Mouse (Mus musculus): ENCODE data around the gene Insyn1.

Insyn1 gene

DNA sequence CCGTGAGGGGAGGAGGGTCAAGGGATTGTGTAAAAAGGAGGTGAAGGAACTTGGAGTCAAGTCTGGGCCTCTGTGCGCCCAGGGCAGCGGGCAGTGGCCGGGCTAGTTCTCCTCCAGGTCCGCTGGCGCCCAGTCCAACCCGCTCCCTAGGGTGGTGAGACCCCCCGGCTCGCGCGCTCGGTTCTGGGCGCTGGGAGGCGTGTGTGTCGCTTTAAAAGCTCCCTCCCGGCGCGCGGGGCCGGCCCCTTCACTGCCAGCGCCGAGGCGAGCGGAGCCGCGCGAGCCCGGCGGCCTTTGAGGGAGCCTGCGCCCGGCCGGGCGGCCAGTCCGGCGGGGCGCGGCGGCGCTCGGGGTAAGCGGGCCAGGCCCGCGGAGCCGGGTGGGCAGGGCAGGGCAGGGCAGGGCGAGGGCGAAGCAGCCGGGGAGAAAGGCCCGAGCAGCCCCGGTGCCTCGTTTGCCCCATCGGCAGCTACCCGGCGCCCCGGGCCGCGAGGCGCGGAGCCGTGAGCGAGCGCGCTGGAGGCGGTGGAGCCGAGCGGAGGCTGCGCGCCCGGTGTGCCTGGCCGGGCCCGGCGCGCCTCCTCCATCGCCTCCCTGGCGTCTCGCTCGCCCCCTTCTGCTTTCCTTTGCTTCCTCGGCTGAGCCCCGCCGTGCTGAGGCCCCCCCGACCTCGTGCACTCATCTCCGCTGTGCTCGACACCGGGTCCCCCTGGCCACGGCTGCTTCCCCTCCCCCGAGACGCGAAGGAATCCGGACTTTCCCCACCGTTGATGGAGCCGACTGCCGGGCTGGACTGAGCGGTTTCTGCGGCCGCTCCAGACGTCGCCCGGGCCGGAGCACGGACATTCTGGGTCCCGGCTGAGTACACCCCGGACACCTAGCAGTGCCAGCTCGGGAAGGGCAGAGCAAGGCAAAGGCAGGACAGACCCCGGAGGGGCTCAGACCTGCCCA is at the start of gene Insyn1:
Insyn1 (plus strand) TSS at position 753 of the 951 bp plus-strand sequence.
- no peak for DNase-seq (ENCODE audit: low spot score)

DNA sequence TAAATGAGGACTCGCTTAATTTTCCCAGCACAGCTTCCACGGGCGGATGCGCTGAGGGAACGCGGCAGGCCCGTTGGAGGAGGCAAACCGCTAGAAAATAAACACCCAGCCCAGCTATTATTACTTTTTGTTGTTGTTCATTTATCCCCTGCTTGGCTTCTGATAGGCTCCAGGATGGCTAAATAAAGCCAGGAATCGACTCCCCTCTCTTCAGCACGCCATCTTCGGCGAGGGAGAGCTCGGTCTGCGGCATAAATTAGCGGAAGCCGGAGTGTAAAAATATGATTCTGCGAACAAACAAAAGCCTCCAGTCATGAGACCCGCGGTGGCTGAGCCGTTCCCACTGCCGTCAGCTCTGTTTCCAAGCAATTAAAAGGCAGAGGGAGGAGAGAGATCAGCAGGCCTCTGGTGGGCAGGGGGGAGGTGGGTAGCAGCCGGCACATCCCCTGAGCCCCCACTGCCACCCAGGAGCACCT is 49.4 kb upstream of the Insyn1 start:
- DNase-seq (ENCODE audit: low spot score): no peak

- no peak for DNase-seq (ENCODE audit: low spot score)
Observed at GRCm38 (mm10) chr9:58440100-58440499, 48.3 kb upstream of the Insyn1 start.

GRCm38 (mm10) chr9:58440614-58441013 is 47.8 kb upstream of the Insyn1 start:
- DNase-seq (ENCODE audit: low spot score): no peak

- DNase-seq (ENCODE audit: low spot score): no peak
Observed at GRCm38 (mm10) chr9:58441351-58442104, 46.9 kb upstream of the Insyn1 start.

GRCm38 (mm10) chr9:58442105-58443010 is 46.0 kb upstream of the Insyn1 start:
- no peak for DNase-seq (ENCODE audit: low spot score)

DNA sequence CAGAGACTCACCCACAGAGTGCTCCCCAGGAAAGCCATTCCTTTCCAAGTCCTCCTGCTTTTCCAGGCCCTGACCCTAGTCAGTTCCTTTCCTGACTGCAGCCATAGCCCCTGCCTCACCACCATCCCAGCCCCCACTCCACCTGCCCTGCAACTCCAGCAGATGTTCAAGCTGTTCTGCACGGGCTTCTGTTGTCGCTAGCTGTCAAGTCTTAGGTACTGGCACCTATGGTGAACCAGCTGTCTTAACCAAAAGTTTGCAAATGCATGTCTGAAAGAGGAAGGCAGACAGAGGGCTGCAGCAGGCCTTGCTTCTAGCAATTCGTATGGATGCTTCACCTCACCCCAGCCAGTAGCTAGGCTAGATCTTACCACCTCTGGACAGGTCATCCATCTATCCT is 45.3 kb upstream of the Insyn1 start:
- no peak for DNase-seq (ENCODE audit: low spot score)

DNA sequence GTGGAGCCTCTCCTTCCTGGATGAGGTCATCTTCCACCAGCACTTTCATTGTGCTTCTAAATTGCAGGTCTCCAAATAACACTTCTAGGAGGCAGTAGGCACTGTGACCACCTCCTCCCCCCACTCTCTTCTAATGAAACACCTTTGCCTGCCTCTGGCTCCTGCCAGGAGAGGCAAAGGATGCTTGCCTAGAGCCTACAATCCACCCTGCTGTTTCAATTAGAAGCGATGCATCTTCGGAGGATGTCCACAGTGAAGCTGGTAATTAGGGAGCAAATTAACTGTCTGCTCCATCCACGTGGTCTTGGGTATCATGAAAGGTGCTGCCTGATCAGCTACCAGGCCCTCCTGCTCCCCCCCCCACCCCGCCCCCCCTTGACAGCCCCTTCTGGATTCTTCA is 41.6 kb upstream of the Insyn1 start:
- DNase-seq (ENCODE audit: low spot score): no peak

GRCm38 (mm10) chr9:58447997-58448595 is 40.3 kb upstream of the Insyn1 start:
- no peak for DNase-seq (ENCODE audit: low spot score)

DNA sequence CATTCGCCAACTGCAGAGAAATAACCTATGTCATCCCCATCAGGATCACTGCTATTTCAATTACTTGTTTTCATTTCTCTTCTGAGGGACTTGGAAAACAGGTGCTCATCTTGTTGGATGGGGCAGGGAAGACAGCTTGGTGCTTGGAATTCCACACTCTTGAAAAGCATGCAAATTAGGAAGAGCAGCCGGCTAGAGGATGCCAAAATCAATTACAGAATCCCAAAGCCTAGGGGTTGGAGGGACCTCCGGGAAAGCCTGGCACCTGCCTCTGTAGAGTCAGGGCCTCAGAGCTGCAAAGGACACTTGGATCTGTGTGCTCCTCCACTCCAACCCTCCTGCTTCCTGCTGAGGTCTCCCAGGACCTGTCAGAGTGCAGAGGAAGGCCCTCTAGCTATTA is 38.9 kb upstream of the Insyn1 start:
- DNase-seq (ENCODE audit: low spot score): no peak

DNA sequence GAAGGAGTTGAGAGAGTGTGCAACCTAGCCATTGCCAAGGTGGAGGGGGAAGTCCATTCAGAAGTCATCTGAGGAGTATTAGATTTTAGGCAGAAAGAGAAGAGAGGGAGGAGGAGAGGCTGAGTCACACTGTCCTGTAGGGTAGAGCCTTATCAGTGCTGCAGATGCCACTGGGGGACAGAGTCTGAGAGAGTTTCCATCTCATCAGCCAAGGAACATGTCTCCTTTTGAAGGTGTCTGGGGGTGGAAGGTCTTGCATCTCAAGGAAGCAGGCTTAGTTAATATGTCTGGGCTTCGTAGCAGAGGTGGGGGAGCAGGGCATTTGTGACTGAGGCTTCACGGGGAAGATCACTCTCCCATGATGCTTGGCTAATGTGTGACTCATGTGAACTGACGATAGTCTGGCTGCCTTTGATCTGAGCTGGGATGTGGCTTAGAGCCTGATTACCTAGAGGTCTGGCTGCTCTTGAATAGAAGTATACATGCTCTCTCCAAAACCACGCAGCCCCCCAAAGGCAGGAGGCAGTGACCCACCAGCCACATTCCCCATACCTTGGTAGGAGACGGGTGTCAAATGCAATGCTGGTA is 34.5 kb upstream of the Insyn1 start:
- no peak for DNase-seq (ENCODE audit: low spot score)

DNA sequence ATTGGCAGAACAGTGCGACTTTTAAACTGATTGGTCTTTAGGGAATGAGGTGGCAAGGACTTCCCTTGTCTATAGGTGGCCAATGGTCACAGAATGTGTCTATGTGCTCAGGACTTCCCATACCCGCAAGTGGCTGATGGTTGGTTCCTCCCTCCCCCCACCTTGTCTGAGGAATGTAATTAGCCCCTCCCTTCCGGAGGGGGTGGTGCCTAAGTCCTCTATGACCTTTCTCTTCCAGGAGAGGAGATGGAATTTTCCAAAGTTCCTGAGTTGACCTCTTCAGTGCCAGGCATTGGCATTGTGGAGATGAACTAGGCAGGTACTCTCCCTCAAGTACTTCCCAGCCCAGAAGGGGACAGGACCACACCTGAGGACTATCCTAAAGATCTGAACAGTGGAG is 33.5 kb upstream of the Insyn1 start:
- DNase-seq (ENCODE audit: low spot score): no peak

DNA sequence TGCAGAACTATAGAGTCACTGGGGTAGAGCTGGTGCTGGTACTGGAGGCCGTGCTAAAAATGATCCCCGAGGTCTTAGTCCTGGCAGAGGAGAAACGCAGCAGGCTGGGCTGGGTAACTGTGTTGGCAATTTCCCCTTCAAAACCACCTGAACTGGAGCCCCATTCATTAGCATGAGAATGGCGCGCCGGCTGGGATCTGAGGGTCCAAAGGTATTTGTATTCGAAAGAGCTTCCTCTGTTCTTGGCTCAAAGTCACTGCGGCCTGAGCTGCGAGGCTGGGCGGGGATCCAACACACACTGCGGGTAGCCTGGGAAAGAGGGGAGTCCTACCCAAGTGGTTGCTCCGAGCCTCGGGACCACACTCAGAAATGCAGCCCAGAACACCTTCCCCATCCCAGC is 32.6 kb upstream of the Insyn1 start:
- no peak for DNase-seq (ENCODE audit: low spot score)

GRCm38 (mm10) chr9:58457481-58457955 is 30.9 kb upstream of the Insyn1 start:
- DNase-seq (ENCODE audit: low spot score): no peak

DNA sequence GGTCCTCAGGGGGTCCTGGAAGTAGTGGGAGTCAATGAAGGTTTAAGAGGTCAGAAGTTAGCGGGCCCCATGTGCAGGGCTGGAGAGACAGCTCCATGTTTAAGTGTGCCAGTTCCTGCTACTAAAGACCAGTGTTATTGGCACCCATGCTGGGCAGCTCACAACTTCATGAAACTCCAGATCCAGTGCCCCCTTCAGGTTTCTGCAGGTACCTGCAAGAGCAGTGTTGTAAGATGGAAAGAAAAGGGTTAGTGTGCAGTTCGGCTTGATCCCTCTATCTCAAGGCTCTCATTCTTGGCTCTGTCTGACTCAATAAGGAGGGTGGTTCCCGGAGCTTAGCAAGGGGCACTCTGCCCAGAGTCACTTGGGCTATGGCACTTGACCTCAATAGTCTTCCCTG is 30.1 kb upstream of the Insyn1 start:
- no peak for DNase-seq (ENCODE audit: low spot score)

DNA sequence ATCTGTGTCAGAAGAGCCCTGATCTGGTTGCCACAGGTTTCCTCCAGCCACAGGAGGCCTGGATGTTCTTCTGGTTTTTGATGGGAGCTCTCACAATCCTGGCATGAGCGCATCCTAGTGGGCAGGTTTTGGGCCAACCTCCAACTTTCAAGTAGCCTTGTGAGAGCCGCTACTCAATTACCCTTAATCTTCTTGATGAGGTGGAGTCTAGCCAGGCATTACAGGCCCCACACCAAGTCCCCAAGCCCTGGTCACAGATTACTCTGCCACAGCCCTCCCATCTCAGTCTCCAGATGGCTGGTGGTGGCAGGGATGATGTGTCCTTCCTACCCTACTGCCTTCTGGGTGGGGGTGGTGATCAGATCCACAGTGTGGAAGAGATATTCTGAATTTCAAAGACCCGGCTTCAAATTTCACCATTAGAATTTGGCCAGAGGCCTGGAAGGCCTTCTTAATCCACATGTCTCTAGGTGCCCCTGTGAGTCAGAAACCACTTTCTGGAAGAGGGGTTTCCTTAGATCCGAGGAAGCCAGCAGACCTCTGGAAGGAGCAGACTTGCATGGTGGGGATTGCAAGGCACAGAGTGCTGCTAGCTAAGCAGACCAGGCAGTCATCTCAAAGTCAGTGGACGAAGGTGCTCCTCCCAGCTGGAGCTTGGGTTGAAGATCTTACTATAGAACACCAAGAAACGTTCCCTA is 29.4 kb upstream of the Insyn1 start:
- no peak for DNase-seq (ENCODE audit: low spot score)

GRCm38 (mm10) chr9:58467345-58468025 is 20.9 kb upstream of the Insyn1 start:
- DNase-seq (ENCODE audit: low spot score): no peak

GRCm38 (mm10) chr9:58470466-58470865 is 17.9 kb upstream of the Insyn1 start:
- DNase-seq (ENCODE audit: low spot score): no peak

DNA sequence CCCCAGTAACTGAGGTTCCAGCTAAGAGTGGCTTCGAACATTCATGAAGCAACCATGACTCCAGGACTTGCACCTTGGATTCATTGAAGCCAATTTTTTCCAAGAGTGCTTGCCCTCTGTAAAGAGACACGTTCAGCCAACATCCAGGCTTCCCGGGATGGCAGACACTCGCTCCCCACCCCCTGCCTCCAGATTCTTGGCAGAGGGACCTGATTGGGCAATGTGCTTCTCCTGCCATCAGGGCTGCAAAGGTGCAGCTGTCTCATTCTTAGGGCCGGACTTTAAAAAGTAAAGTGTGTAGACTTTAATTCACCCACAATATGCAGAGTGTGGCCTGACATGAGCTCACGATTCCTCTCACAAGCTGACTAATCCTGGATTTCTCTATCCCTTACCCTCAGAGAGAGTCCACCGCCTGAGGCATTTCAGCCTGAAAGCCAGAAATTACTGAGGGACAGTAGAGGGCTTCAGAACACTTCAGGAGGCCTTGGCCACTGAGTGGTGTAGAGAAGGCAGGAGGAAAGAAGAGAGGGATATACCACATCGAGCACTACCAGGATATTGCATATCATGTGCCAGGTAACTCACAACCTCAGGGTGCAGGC is 15.1 kb upstream of the Insyn1 start:
- no peak for DNase-seq (ENCODE audit: low spot score)
